Mouse (Mus musculus) CH12.LX (cell line): ENCODE results near the gene Rragd.
A peak's percentile ranks its signal among the peaks of the same experiment; 100 is the strongest.

Source experiments
- CHD1 ChIP-seq: IDR thresholded peaks from 2 replicates; pipeline ENCODE4 v1.6.1; 2012; ENCODE audit warnings: low read depth, low read length, improper control_type of control experiment, inconsistent platforms
- CTCF ChIP-seq, 2 experiments: IDR thresholded peaks in 1 of 2; conservative IDR thresholded peaks in 1 of 2; 2 replicates each; pipeline ENCODE4 v1.5.1; 2011 to 2012; ENCODE audit warnings: low read depth in 2 of 2, low read length in 2 of 2, improper control_type of control experiment in 1 of 2, inconsistent platforms in 1 of 2, mild to moderate bottlenecking in 1 of 2, moderate library complexity in 1 of 2
- ELF1 ChIP-seq: IDR thresholded peaks from 2 replicates; pipeline ENCODE4 v1.6.1; 2014; ENCODE audit warnings: low read depth, mild to moderate bottlenecking, inconsistent platforms, low read length, improper control_type of control experiment
- EP300 ChIP-seq: IDR thresholded peaks from 2 replicates; pipeline ENCODE4 v1.6.1; 2011; ENCODE audit warnings: low read length, improper control_type of control experiment
- HCFC1 ChIP-seq: IDR thresholded peaks from 2 replicates; pipeline ENCODE4 v1.6.1; 2012; ENCODE audit warnings: low read depth, mild to moderate bottlenecking, inconsistent platforms, low read length, improper control_type of control experiment
- IRF4 ChIP-seq: IDR thresholded peaks from 2 replicates; pipeline ENCODE4 v1.6.1; 2014; ENCODE audit warnings: low read depth, mild to moderate bottlenecking, inconsistent platforms, low read length, improper control_type of control experiment
- JUND ChIP-seq: conservative IDR thresholded peaks from 2 replicates; pipeline ENCODE4 v1.6.1; 2011; ENCODE audit warnings: low read depth, low read length, improper control_type of control experiment
- MXI1 ChIP-seq: IDR thresholded peaks from 2 replicates; pipeline ENCODE4 v1.6.1; 2011; ENCODE audit warnings: mild to moderate bottlenecking, low read depth, low read length, improper control_type of control experiment
- POLR2A ChIP-seq: IDR thresholded peaks from 2 replicates; pipeline ENCODE4 v1.6.1; 2011; ENCODE audit warnings: low read depth, mild to moderate bottlenecking, improper control_type of control experiment, low read length
- USF2 ChIP-seq: conservative IDR thresholded peaks from 2 replicates; pipeline ENCODE4 v1.6.1; 2011; ENCODE audit warnings: low read depth, low read length, improper control_type of control experiment

DNA sequence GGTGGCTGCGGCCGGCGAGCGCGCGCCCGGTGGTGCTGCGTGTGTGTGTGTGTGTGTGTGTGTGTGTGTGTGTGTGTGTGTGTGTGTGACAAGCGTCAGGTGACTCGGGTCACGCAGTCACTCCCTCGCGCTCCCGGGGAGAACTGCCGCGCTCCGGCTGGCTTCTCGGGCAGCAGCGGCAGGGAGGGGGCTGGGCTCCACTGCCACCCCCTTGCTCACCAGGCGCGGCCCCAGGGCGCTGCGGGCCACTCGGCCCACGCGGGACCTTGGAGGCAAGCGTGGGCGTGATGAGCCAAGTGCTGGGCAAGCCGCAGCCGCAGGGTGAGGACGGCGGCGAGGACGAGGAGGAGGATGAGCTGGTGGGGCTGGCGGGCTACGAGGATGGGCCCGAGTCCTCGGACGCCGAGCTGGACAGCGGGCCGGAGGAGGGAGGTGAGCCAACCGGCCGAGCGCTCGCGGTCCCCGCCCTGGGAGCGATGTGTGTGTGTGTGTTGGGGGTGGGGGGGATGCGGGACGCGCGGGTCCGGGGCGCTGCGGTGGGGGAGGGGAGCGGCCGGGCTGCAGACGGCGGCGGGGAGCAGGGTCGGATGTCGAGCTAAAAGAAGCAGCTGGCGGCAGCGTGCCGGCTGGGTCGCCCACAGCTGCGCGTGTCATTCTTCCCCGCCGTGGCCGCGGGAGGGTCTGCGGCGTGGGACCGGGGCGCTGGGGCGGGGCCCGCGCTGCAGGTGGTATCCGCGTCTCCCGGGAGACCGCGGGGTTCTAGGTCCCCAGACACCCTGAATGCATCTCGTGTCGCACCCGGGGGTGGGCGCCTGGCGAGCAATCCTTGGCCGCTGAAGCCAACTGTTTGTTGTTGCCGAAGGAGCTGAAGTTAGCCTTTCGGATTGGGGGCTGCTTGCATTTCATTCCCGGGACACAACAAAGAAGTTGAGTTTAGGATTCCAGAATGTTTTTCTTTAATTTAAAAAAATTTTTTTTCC is 629 bp downstream of the Rragd start:
- no peak for TF ChIP-seq POLR2A
- peak; percentile 39; the same call in 1 of the 2 replicates for TF ChIP-seq CHD1
- TF ChIP-seq HCFC1: no peak
- no peak for TF ChIP-seq EP300
- no peak for TF ChIP-seq CTCF (conservative IDR thresholded peaks at IDR 0.05 in 1 of 2, IDR thresholded peaks at IDR 0.05 in 1 of 2; ENCODE audit: low read depth in 2 of 2, low read length in 2 of 2)
- no peak for TF ChIP-seq IRF4
- TF ChIP-seq USF2: no peak
- TF ChIP-seq ELF1: no peak
- TF ChIP-seq MXI1: no peak
- no peak for TF ChIP-seq JUND
